Mouse (Mus musculus): ENCODE data around the gene Rnf121.

DNA sequence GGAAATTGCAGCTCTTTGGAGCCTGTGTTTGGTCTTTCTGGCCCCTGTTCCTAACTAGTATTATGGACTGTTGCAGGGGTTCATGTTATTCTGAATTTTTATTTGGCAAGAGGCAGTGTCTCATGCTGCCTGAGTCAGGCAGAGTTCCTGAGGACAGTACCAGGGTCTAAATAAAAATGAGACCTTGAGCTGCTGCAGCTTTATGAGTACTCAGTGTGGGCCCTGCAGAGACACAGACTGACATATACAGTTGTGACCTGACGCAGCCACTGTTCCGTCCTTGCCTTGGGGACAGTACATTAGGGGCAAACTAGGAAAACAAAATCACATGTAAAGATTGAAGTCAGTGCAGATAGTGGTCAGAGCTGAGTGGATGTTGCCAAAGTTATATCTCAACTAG is 50.3 kb downstream of the Rnf121 start:
- TF ChIP-seq POLR2A (IDR thresholded peaks at IDR 0.05; ENCODE audit: low read depth, low read length) (no peak), CTCF (IDR thresholded peaks at IDR 0.05; ENCODE audit: borderline replicate concordance, insufficient read depth, low read length) (no peak)
